Mouse (Mus musculus): ENCODE data around the gene Cyp17a1. TPM values are rescaled to one million over a fixed set of nuclear protein-coding genes. Genes with fewer than 3 reads are reported as not detected.

Gene Cyp17a1
- total RNA-seq, 1 experiment from 2014 or later = 1.2 TPM

DNA sequence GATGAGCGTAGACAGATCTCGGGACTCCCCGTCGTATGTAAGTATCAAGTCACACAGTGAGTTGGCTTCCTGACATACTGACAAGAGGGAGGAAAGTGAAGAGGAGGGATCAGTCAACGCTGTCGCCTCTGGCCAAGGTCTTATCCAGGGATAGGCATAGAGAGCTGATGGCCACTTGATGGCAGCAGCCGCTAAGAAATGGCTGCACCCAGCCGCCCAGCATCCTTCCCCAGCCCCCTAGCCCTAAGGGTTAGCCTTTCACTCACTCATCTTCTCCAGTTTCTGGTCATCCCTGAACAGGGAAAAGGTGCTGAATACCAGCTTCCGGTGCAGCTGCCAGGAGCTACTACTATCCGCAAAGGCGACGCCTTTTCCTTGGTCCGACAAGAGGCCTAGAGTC lies 2.3 kb downstream of the Cyp17a1 start:
- DNase-seq = peak; percentile 66

DNA sequence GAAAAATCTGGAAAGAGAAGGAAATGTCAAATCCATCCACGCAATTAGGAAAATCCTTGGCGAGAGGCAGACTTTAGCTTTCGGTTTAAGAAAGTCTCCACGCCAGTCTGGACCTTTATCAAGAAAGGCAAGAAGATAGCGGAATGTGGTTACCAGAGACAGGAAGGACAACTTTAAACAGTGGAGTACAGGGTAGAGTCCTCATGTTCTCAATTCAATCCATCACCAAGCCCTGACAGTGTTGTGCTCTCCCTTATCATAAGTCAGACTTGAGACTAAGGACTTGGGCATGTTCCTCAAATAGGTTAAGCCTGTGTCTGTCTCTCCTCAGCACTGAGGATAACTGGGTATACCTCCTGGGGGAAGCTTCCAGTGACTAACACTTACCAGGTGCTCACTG lies 3.2 kb downstream of the Cyp17a1 start:
- DNase-seq = no peak

DNA sequence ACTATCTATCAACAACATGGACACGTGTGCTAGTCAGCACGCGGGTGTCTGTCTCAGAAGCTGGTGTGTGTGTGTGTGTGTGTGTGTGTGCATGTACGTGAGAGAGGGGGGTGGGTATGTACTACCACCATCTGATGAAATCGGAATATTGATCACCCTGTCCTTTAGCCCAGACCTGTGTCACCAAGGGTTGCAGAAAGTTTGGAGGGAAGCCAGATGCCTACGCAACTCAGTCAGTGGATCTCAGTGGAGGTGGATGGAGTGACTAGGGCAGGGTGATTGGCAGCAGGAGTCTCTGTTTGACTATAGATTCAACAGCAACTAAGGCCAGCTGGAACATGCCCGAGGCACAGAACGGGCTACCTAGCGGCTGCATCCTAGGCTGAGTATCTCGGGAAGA lies 4.7 kb downstream of the Cyp17a1 start:
- DNase-seq = no peak

DNA sequence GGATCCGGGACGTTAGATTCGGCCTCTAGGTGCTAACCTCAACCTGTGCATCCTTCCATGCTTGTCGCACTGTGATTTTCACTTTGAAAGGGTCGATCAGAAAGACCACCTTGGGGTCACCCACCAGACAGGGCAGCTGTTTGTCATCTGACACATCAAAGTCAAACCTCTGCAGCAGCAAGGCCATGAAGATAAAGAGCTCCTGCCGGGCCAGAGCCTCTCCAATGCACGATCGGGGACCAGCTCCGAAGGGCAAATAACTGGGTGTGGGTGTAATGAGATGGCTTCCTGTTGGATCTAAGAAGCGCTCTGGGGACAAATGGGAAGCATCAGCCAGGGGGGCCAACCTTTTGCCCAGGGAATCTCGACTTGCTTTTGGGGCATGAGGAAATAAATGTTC lies 5.7 kb downstream of the Cyp17a1 start:
- DNase-seq = no peak

DNA sequence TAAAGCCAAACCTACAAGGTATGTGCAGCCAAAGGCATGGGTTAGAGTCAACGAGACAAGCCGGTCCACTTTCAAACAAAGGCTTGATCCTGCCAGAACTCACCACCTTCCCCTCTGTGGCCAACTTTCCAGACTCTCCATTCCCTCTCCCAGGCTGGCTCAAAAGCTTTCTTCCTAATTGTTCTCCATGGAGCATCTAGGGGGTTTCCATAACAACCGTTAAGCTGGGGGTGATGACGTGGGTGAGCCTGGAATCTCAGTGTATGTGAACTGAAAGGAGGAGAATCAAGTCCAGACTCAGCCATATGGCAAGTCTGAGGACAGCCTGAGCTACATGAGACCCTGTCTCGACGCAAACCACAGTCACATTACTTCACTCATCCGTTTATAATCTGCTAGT lies 7.5 kb downstream of the Cyp17a1 start:
- no peak for DNase-seq

DNA sequence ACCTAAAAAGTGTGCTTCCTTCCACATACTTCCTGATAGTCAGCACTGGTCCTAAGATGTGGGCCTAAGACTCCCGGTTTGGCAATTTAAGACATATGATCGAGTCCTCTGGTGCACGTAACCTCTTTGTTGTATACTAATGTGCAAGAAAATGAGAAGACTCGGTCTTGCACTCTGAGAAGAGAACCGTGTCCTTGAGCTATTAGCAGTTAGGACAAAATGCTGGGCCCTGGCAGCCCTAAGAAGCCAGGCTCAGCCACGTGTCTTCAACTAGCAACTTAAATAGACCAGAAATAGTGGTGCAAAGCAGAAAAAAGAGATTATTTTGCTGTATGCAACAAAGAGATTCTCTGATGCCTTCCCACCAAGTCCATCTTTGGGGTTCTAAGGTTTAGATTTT lies 10.2 kb downstream of the Cyp17a1 start:
- no peak for DNase-seq

DNA sequence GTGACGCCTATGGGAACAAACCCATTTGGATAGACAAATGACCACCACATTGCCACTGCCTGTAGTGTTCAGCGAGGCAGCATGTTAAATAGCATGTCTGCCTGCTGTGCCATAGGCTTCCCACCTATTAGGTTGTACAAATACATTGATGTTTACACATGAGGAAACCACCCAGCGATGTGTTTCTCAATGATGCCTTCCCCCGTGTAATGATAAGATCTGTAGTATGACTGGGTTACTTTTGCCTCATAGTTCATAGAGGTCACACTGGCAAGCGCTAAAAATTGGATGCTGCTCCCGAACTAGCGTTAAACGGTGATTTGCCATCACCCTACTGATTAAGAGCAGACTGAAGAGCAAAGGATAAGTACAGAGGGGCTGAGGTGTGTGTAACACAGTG lies 10.8 kb downstream of the Cyp17a1 start:
- DNase-seq = no peak

DNA sequence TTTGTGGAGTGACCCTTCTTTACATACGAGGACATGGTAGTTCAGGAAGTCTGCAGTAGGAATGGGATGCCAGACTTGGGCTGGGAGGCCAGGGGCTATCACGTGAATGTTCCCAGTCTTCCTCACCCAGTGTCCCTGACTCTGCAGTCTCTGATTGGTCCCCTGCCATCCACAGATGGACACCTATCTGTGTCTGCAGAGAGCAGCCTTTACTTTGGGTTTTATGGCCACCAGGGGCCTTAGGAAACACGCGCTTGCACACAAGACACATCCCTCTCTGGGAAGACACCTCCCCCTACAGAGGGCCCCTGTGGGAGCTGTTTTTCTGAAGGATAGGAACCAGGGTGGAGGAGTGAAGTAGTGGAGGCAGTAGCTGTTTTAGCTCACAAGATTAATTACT lies 11.5 kb downstream of the Cyp17a1 start:
- no peak for DNase-seq

DNA sequence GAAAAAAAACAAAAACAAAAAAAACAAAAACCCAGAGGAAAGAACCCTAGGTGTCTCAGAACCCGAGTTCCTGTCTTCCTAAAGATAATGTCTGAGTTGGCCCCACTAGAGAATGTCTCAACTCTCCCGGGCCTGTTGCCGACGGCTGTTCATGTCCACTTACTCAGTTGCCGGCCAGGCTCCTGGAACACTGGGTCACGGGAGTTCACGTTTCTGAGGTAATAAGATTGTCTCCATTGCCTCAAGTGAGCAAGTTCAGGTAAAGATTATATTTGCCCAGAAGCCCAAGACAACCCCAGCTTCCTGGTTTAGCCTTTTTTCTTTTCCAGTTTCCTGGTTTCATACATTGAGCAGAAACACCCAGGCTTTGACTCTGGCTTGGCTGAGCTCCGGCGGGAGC lies 14.1 kb downstream of the Cyp17a1 start:
- DNase-seq = no peak

DNA sequence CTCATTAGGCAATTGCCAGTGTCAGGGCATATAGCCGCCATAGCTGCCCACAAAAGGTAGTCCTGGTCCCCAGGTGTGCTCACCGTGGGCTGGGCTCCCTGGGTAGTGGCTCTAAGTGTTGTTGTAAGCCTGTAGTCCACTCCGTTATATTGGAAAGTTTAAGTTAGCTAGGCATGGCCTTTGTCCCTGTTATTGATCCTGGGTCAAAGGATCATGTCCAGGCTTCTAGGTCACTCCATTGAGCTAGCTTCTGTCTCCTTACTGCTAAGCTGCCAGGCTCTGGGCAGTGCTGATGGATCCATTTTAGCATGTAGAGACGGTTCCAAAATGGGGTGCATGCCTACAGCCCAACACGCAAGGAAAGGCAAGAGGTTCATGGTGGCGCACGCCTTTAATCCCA lies 14.6 kb downstream of the Cyp17a1 start:
- DNase-seq = no peak

DNA sequence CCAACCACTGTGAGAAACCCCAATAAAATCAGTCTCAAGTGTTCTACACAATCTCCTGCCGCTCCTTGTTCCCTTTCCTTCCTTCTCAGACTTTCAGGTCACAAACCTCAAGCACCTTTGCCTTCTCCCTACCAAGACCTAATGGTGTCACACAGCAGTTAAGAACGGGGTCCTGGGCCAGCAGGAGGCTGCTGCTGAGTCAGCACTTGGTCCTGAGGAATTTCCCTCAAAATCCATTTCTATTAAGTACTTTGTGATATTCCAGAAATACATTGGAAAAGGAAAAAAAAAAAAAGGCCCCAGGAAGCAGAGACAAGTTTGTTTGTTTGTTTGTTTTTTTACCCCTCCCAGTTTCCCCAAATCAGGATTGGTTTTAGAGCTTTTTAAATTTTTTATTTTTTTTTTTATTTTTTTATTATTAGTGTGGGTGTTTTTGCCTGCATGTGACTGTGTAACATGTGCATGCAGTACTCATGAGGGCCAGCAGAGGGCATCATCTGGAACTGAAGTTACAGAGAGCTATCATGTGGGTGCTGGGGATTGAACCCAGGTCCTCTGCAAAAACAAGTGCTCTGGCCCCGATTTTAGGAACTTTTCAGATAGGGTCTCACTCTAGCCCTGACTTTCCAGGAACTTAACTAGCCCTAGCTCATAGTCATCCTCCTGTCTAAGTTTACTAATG lies 15.5 kb downstream of the Cyp17a1 start:
- no peak for DNase-seq

DNA sequence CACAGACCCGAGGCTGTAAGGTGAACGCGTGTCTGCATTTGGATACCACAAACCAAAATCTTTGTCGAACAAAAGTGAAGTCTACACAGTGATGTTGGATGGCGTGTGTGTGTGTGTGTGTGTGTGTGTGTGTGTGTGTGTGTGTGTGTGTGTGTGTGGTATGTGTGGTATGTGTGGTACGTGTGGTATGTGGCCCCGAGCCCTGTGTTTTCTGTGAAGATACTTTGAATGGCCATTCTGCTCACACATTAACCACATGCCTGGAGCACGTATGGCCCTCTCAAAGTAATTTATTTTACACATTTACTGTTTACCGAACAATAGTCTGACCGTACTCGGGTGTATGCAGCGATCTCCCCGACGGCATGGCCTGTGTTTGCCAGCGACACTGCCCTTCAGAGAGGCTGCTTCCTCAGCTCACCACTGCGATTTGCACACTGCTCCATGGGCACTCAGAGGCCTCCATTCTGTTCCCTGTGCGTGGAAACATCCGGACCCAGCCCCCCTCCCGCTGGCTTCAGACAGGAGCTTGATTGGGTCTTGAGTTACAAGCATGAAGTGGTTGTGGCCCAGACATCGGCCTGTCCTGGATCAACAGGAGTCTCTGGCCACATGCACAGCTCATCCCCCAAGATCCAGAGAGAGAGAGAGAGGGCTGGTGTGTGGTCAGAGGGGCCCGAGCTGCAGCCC lies 16.7 kb downstream of the Cyp17a1 start:
- no peak for DNase-seq

DNA sequence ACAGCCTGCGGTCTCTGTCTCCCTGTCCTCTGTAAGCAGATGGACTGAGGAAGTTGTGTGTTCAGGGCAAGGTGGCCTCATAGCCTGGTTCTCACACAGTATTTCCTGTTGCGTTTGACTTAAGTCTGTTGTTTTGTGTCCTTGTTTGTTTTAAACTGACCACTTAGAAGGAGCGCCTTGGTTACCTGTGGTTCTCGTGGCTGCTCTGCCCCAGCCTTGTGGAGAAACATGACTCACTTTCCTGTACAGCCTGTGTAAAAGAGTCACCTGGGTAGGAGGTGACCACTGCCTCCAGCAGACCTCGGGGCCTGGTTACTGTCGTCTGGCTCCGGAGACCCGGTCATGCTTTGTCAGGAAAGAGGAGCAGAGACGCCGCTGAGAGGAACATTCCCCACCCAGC lies 17.3 kb downstream of the Cyp17a1 start:
- DNase-seq = no peak

DNA sequence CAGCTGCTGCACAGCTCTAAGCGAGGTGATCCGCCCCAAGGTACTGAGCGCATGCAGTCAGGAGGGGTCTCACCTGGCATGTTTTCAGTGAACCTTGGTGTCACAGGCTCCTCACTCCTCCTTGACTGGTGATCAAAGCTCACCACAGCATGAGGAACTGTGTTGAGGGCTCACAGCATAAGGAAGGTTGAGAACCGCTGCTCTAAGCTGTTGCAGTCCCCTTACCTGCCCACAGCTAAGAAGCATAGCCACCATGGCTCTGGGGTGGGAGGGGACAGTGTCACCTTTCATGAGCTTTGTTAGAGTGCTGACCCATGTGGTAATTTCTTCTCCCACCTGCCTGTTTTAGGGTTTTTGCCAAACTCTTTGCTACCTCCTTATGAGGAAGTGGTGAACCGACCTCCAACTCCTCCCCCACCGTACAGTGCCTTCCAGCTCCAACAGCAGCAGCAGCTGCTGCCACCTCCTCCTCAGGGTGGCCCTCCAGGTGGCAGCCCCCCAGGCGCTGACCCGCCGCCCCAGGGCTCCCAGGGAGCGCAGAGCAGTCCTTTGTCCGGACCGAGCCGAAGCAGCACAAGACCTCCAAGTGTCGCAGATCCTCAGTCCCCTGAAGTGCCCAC lies 19.2 kb downstream of the Cyp17a1 start:
- DNase-seq = no peak

DNA sequence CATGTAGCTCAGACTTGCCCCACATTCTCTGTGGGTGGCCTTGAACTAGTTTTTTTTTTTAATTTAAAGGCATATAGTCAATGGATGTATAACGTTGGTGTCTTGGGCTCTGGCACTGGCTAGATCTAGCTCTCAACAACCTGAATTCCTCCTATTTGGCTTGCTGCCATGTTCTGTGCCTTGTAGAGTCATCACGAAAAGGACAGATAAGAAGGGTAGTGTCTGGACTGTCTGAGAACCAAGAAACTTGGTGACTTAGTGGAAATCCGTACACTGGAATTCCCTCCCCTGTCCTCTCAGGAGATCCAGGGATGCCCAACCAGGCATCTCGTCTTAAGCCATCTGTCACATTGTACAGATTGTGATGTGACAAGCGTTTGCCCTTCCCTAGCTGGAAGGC lies 19.8 kb downstream of the Cyp17a1 start:
- DNase-seq = no peak

DNA sequence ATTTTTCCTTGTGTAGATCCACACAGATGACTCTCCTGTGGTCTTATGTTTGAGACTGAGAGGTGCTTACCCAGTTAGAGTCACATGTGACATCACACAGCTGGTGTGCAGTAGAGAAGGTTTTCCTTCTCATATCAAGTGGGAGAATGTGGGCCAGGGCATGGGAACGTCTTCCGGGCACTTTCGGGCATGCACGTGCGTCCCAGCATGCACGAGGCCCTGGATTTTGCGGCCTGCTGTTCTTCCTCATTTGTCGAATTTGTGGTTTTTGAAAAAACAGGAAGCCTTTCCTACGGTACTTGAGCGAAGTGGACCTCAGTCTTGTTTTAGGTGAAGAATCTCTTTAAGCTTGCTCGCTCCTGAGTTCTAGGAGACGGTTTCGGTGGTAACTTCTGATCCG lies 24.4 kb downstream of the Cyp17a1 start:
- DNase-seq = no peak

DNA sequence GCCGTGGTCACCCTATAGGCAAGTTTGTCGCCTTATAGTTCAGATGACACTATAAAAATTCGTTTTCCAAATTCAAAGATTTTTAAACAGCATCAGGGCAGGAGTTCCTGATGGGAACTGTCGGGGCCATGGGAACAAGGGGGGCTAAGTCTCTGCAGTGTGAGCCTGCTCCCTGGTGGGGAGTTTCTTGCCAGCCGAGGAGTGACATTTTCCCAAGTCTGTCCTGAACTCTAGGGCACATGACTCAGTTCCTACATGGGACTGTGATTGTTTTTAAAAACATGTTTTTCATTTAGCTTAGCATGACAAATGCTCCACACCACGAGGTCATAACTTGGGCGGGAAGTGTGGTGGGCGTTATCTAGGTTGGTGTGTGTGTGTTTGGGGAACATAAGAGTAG lies 25.1 kb downstream of the Cyp17a1 start:
- DNase-seq = no peak

DNA sequence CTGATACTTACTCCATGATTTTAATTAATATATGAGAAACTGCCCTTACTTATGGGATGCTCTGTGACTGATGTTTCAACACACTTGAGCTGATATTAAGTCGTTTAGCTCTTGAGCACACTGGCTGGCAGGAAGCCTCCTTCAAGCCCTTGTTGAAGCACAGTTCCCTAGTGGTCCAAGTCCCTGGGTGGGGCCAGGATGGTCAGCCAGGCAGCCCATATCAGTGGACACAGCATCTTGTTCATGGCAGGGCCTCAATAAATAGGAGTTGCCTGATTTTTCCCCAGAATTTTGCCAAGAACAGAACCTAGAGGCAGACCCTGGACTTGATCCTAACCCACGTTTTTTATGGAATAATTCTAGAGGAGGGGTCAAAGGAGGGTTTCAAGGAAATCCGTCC lies 25.7 kb downstream of the Cyp17a1 start:
- DNase-seq = no peak

DNA sequence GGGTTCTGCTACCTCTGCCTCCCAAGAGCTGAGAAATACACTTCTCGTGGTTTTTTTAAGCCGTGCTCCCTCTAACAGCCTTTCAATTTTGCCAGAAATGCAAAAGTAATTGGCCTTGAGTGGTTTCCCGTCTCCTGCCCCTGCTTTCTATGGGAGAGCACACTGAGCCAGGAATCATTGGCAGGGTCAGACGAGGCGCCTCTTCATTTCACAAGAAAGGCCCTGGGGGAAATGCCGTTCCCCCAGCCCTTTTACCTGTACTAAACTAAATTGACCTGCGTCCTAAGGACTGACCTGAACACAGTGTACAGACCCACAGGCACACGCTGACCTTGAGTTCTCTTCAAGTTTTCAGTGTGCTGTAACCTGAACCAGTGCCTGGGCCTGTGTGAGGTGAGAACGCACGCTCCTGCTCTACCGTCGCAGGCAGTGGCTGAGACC lies 26.9 kb downstream of the Cyp17a1 start:
- no peak for DNase-seq

DNA sequence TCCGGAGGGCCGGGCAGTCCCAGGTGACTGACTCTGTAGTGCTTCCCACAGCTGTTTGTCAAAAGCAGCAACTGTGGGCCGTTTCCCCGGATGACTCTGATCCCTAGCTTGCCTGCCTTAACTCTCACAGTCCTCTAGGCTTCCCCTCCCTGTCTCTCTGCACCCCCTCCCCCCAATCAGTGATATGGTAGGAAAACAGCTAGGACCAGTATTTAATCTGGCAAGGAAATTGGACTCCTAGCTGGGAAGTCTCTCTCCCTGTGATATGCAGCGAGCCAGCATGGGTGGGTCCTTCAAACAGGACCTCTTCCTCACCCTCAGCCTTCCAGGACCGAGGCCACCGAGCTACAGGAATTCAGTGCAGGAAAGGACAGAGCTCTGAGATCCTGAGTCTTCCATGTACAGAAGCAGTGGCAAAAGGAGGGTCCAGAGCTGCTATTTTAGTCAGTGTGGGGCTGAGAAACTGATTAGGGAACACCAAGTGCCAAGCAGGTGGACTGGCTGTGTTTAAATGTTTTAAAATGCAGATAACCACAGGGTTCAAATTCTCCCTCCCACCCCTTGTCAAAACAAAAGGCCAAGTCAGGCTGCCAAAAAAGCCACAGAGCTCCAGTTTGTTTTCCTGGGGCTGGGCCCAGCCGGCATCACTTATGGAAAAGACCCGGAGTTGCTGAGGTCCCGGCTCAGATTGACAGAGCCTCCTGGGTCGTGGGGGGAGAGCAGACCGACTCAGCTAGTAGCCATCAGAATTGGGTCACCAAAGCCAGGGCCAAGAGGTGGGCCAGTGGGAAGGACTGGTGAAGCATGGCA lies 28.0 kb downstream of the Cyp17a1 start:
- DNase-seq = no peak

DNA sequence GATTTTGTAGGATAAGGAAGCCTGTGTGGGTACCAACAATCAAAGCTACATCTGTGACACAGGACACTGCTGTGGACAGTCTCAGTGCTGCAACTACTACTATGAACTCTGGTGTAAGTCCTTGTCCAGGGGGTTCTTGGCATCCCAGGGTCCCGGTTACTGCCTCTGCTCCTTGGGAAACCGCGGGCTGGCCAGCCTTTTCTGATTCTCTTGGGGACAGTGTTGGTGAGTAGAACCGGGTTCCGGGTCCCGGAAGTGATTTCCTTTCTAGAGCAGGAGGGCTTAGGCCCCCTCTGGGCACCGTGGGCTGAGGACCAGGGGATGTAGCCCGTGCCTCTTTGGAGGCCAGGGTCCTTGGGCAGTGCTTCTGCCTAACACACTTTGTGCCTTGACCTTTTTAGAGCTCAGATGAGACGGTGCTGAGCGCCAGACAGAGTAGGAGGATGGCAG lies 28.6 kb downstream of the Cyp17a1 start:
- DNase-seq = no peak

DNA sequence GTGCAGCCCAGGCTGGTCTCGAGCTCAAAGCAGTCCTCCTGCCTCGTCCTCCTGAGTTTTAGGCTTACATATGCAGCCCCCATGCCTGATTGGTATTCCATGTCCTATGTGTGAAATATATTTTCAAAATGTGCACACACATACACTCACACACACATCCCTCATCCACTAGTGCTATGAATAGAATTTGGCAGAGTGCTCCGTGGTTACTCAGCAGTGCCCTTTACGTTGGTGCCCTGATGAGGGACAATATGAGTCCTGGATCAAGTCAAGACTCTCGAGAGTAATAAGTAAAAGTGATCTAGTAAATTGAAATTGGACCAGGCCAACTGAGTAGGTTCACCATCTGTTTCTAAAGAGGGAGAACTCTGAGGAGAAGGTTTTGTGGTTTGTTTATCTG lies 29.7 kb downstream of the Cyp17a1 start:
- no peak for DNase-seq

Data from adrenal gland, postnatal 25 days (tissue).